10 mouse cellular contexts compared by ENCODE assay signal in the genomic region with DNA sequence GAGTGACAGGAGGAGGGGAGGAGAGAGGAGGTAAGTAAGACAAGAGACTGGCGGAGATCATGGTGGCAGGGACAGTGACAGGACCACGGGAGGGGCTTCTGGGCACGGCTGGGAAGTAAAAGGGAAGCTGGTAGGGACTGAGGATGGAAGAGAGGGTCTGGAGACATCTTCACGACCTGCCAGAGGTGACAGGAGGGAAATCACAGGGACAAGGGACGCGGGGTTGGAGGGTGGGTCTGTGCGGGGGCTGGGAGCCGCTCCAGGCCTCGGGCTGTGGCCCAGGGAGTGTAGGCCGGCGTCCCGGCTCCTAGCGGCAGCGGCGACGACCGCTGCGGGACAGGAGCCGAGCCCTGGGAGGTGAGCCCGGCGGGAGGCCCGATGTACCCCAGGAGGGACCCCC. TPM values are rescaled to one million over a fixed set of nuclear protein-coding genes. Genes with fewer than 3 reads are reported as not detected.
A peak's percentile ranks its signal among the peaks of the same experiment; 100 is the strongest.
DNase-seq lines count a peak whose midpoint lies in the region; ATAC-seq and TF ChIP-seq lines count a peak whose summit lies in the region.
"Had no signal": no experiment of that assay in that cellular context is flagged by ENCODE, and none has a peak within 500 bp of the region (broad histone marks: within the 10 kb centered on the region; RNA-seq: fewer than 3 reads in every experiment).

No protein-coding gene starts in this region.

- H3K27me3 ChIP-seq in heart, embryonic 11.5 days (ENCODE audit: control insufficient read depth, insufficient read depth, low read length) = peaks cover 58% of the 10 kb centered on the region
- H3K27me3 ChIP-seq in E14TG2a.4 (ENCODE audit: insufficient read depth, low read length) = peaks cover 72% of the 10 kb centered on the region
- no peaks in the 10 kb centered on the region for H3K27me3 ChIP-seq in forebrain, embryonic 16.5 days (replicated peaks; ENCODE audit: control insufficient read depth, insufficient read depth, low read length)
- H3K27me3 ChIP-seq in midbrain, embryonic 10.5 days (ENCODE audit: low read depth, poor library complexity, severe bottlenecking) = peaks cover 74% of the 10 kb centered on the region

- H3K4me3 ChIP-seq in heart, embryonic 11.5 days (ENCODE audit: low read depth, low read length) = peak overlapping the region; percentile 41
- peak overlapping the region; percentile 69 for H3K4me3 ChIP-seq in E14TG2a.4 (replicated peaks; ENCODE audit: low read length)
- peak overlapping the region; percentile 75 for H3K4me3 ChIP-seq in forebrain, embryonic 16.5 days (replicated peaks; ENCODE audit: low read length)
- H3K4me3 ChIP-seq in midbrain, embryonic 10.5 days = peak overlapping the region; percentile 83
- H3K4me3 ChIP-seq: megakaryocyte, embryonic 14.5 days had no signal

- intact Hi-C loops in heart, postnatal 14 days (cut with DNase I) = no loop called here

- WGBS in heart, embryonic 11.5 days (ENCODE audit: insufficient replicate concordance) = 6% methylated on average over 8 of the region's 22 CpGs
- WGBS in forebrain, embryonic 16.5 days = under 1% methylated on average over 21 of the region's 22 CpGs
- 2% methylated on average over 20 of the region's 22 CpGs for WGBS in midbrain, embryonic 10.5 days

- H3K36me3 ChIP-seq in heart, embryonic 11.5 days (ENCODE audit: control insufficient read depth, insufficient read depth, low read length) = no peaks in the 10 kb centered on the region
- H3K36me3 ChIP-seq in E14TG2a.4 (ENCODE audit: insufficient read depth, low read length) = no peaks in the 10 kb centered on the region
- H3K36me3 ChIP-seq in forebrain, embryonic 16.5 days (ENCODE audit: control insufficient read depth, insufficient read depth) = no peaks in the 10 kb centered on the region
- no peaks in the 10 kb centered on the region for H3K36me3 ChIP-seq in midbrain, embryonic 10.5 days

- H3K9ac ChIP-seq in heart, embryonic 11.5 days (ENCODE audit: low read depth, low read length) = no peak overlapping the region
- peak overlapping the region; percentile 94 for H3K9ac ChIP-seq in forebrain, embryonic 16.5 days (replicated peaks; ENCODE audit: low read depth, low read length)

- H3K9me3 ChIP-seq in heart, embryonic 11.5 days (replicated peaks; ENCODE audit: control insufficient read depth, low read length) = no peaks in the 10 kb centered on the region
- no peaks in the 10 kb centered on the region for H3K9me3 ChIP-seq in E14TG2a.4 (ENCODE audit: low read length)
- no peaks in the 10 kb centered on the region for H3K9me3 ChIP-seq in forebrain, embryonic 16.5 days (ENCODE audit: control insufficient read depth, low read length)
- H3K9me3 ChIP-seq in midbrain, embryonic 10.5 days (replicated peaks) = no peaks in the 10 kb centered on the region

- H3K4me1 ChIP-seq in heart, embryonic 11.5 days (ENCODE audit: control insufficient read depth, insufficient read depth, low read length) = peaks cover 9% of the 10 kb centered on the region
- peaks cover 26% of the 10 kb centered on the region for H3K4me1 ChIP-seq in E14TG2a.4 (replicated peaks; ENCODE audit: low read depth, low read length)
- peaks cover 45% of the 10 kb centered on the region for H3K4me1 ChIP-seq in forebrain, embryonic 16.5 days (replicated peaks; ENCODE audit: control insufficient read depth, insufficient read depth, low read length)
- peaks cover 41% of the 10 kb centered on the region for H3K4me1 ChIP-seq in midbrain, embryonic 10.5 days

- no peak for ATAC-seq in heart, embryonic 11.5 days (replicated peaks; ENCODE audit: insufficient number of reproducible peaks, low FRiP score, low TSS enrichment)
- ATAC-seq in forebrain, embryonic 16.5 days = peak; percentile 48

- no peak for TF ChIP-seq CTCF in E14TG2a.4 (conservative IDR thresholded peaks at IDR 0.05; ENCODE audit: low read length)

- DNase-seq in heart, postnatal 14 days = no peak
- DNase-seq in midbrain, embryonic 10.5 days (ENCODE audit: low spot score) = peak; percentile 35
- no peak for DNase-seq in ovary, adult 18-20 months (ENCODE audit: low spot score)
- no peak for DNase-seq in gastrocnemius, adult 8-10 months (ENCODE audit: low spot score in 2 of 2)
- no peak for DNase-seq in ovary, postnatal 10 days (ENCODE audit: low spot score)

- H3K4me2 ChIP-seq in heart, embryonic 11.5 days = peak overlapping the region; percentile 73
- H3K4me2 ChIP-seq in forebrain, embryonic 16.5 days (ENCODE audit: low read length) = peak overlapping the region; percentile 89

- no peak overlapping the region for H3K27ac ChIP-seq in heart, embryonic 11.5 days (ENCODE audit: low read depth, low read length)
- peak overlapping the region; percentile 44 for H3K27ac ChIP-seq in forebrain, embryonic 16.5 days (ENCODE audit: low read length)
- peak overlapping the region; percentile 83 for H3K27ac ChIP-seq in midbrain, embryonic 10.5 days (replicated peaks)

RNA-seq across cellular contexts. Expression of a gene that starts 0.5 kb away (rescaled TPM):
- 0.04 and 0.07 TPM in 2 replicates for polyA plus RNA-seq in heart, embryonic 11.5 days (2014; fragmentation: Nextera tagmentation; extraction: Ambion mirVana)
- under 1 TPM; 0.29 to 0.48 TPM for total RNA-seq in heart, postnatal 14 days (2021)
- polyA plus RNA-seq in forebrain, embryonic 16.5 days (2015; fragmentation: Nextera tagmentation; extraction: Ambion mirVana) = 5.1 and 5.6 TPM in 2 replicates
- polyA plus RNA-seq in midbrain, embryonic 10.5 days (2016; fragmentation: Nextera tagmentation; extraction: Ambion mirVana) = 0.81 and 1.8 TPM in 2 replicates
- total RNA-seq in gastrocnemius, adult 8-10 months (2022) = under 1 TPM; 0.05 to 0.16 (median 0.08) TPM

RNA-seq across cellular contexts. Expression of a gene that starts 9.5 kb away (rescaled TPM):
- 27.9 and 28.4 TPM in 2 replicates for polyA plus RNA-seq in heart, embryonic 11.5 days (2014; fragmentation: Nextera tagmentation; extraction: Ambion mirVana)
- total RNA-seq in heart, postnatal 14 days (2021) = 1 to 10 TPM; 2.1 to 2.4 TPM
- polyA plus RNA-seq in forebrain, embryonic 16.5 days (2015; fragmentation: Nextera tagmentation; extraction: Ambion mirVana) = 26.0 and 26.6 TPM in 2 replicates
- polyA plus RNA-seq in midbrain, embryonic 10.5 days (2016; fragmentation: Nextera tagmentation; extraction: Ambion mirVana) = 85.2 and 98.4 TPM in 2 replicates
- total RNA-seq in gastrocnemius, adult 8-10 months (2022) = 1 to 10 TPM; 5.2 to 8.5 (median 7.1) TPM

RNA-seq across cellular contexts. Expression of a gene that starts 48.7 kb away (rescaled TPM):
- polyA plus RNA-seq in heart, embryonic 11.5 days (2014; fragmentation: Nextera tagmentation; extraction: Ambion mirVana) = 0.20 TPM in 1 of 2 replicates, not detected in the other
- not detected for total RNA-seq in heart, postnatal 14 days (2021)
- not detected in 2 replicates for polyA plus RNA-seq in forebrain, embryonic 16.5 days (2015; fragmentation: Nextera tagmentation; extraction: Ambion mirVana)
- polyA plus RNA-seq in midbrain, embryonic 10.5 days (2016; fragmentation: Nextera tagmentation; extraction: Ambion mirVana) = not detected in 2 replicates
- total RNA-seq in gastrocnemius, adult 8-10 months (2022) = not detected
- total RNA-seq: CH12.LX had no signal

RNA-seq across cellular contexts. Expression of a gene that starts 58.3 kb away (rescaled TPM):
- polyA plus RNA-seq in heart, embryonic 11.5 days (2014; fragmentation: Nextera tagmentation; extraction: Ambion mirVana) = 0.39 and 0.97 TPM in 2 replicates
- total RNA-seq in heart, postnatal 14 days (2021) = 1 to 10 TPM in 1 of 2 experiments, under 1 TPM in 1; 0.79 to 2.3 TPM
- 2.1 and 2.2 TPM in 2 replicates for polyA plus RNA-seq in forebrain, embryonic 16.5 days (2015; fragmentation: Nextera tagmentation; extraction: Ambion mirVana)
- polyA plus RNA-seq in midbrain, embryonic 10.5 days (2016; fragmentation: Nextera tagmentation; extraction: Ambion mirVana) = 0.72 and 0.85 TPM in 2 replicates
- total RNA-seq in gastrocnemius, adult 8-10 months (2022) = 1 to 10 TPM in 1 of 4 experiments, under 1 TPM in 1, not detected in 2; 0.40 to 1.5 TPM
- total RNA-seq: CH12.LX had no signal

RNA-seq across cellular contexts. Expression of a gene that starts 59.2 kb away (rescaled TPM):
- polyA plus RNA-seq in heart, embryonic 11.5 days (2014; fragmentation: Nextera tagmentation; extraction: Ambion mirVana) = 2.5 and 4.4 TPM in 2 replicates
- total RNA-seq in heart, postnatal 14 days (2021) = 10 to 100 TPM; 17.0 to 18.2 TPM
- 17.3 and 19.8 TPM in 2 replicates for polyA plus RNA-seq in forebrain, embryonic 16.5 days (2015; fragmentation: Nextera tagmentation; extraction: Ambion mirVana)
- polyA plus RNA-seq in midbrain, embryonic 10.5 days (2016; fragmentation: Nextera tagmentation; extraction: Ambion mirVana) = 4.4 and 6.3 TPM in 2 replicates
- total RNA-seq in gastrocnemius, adult 8-10 months (2022) = 10 to 100 TPM; 15.2 to 16.6 (median 15.4) TPM
